Mouse (Mus musculus) kidney, adult 9 months (tissue): ENCODE data around the gene Larp1b.

Source experiments
- DNase-seq: peaks from one replicate; pipeline ENCODE4 v3.0.0; 2022

Gene Larp1b

GRCm38 (mm10) chr3:41030705-41031104 lies 81.1 kb downstream of the Larp1b start:
- DNase-seq = no peak

GRCm38 (mm10) chr3:41031286-41032210 lies 81.9 kb downstream of the Larp1b start:
- no peak for DNase-seq

DNA sequence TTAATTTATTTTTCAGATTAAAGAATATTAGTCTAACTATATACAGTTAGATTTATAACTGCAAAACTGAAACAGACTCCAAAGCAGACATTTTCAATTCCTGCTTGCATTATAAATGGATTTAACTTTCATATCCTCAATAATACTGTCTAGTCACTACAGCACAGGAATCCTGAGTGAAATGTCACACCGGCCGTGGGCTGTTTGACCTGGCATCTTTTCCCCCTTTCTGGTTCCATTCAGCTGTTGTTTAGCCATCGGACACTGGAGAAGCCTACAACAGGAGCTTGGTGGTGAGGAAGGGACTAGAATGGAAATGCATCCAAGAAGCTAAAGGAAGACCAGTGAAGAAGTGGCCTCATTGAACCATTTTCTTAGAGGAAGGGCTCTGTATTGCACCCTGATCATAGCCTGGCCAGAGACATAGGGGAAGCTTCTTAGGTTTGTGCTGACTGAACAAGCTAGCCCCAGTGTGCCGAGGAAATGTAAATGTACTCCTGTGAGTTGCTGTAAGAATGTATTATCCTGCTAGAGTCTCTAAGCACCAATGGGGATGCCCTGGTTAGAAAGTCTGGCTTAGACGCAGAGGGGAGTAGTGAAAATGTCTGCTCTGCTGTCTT lies 88.8 kb downstream of the Larp1b start:
- DNase-seq = no peak

GRCm38 (mm10) chr3:41041241-41041640 lies 91.6 kb downstream of the Larp1b start:
- peak; percentile 17 for DNase-seq

DNA sequence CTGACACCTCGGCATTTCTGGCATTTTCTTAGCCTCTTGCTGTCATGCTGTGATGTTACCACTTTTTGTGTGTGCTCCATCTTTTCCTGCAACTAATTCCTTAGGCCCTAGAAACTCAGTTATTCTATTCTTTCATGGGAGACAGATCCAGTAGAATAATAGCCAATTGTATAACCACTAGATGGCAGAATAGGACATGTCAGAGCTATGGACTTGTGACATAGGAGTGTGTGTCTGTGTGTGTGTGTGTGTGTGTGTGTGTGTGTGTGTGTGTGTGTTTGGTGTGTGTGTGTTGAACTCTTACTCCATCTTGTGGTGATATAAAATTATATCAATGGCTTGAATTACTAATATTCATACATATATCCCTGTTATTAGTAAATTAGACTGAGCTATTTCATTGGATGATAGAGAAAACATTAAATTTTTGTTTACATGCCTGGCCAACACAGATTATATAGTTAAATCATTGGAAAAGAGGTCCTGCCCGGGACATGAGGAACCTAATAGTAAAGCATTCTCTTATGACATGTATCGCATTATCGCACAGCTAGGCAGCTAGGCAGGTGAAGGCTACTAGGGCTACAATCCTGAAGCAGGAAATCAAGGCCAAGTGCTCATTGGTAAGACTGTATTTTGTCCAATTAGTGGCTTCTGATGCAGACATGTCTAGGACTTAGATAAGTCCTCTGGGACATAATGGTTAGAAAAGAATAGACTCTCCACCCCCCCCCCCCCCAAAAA lies 92.7 kb downstream of the Larp1b start:
- peak; percentile 44 for DNase-seq

DNA sequence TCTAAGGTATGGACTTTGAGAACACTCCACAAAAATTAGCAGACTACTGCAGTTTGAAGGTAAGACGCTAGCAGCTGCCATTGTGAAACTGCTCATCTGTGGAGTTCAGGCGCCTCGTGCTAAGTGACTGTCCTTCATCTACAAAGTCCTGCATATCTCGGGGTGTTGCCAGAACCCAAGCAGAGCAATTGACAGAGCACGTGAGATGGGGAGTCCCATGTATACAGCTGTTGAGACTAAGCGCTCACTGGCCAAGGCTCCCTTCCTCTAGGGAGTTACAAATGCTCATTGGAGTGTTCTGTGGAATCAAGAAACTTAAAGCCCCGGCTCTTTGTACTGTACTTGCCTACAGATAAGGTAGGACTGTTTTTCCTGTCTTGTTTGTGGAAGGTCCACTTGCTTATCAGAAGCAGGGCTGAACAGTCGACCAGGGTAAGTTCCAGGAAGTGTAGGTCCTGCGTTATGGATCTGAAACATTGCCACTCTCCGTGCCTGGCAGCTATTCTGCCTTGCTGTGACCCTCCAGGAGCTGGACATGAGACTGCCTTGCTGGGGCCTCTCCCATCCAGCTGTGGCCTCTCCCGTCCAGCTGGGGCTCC lies 94.2 kb downstream of the Larp1b start:
- no peak for DNase-seq

- DNase-seq = no peak
Measured at GRCm38 (mm10) chr3:41047838-41048237, 98.2 kb downstream of the Larp1b start.

DNA sequence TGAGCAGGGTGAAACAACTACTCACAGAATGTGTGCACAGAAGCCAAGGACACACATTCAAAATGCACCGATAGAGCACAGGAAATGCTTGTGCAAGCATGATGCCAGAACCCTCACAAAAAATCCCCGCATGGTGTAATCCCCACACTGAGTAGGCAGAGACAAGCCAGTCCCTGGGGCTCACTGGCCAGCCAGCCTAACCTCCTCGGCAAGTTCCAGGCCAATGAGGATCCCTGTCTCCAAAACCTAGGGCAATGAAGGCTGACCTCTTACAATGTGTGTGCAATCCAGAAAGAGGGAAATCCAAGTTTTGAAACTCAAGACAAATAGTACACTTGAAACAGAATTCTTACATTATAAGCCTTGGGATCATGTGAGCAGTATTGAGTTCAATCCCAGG lies 103.7 kb downstream of the Larp1b start:
- DNase-seq = no peak

- DNase-seq = no peak
Measured at GRCm38 (mm10) chr3:41058395-41058794, 108.8 kb downstream of the Larp1b start.

DNA sequence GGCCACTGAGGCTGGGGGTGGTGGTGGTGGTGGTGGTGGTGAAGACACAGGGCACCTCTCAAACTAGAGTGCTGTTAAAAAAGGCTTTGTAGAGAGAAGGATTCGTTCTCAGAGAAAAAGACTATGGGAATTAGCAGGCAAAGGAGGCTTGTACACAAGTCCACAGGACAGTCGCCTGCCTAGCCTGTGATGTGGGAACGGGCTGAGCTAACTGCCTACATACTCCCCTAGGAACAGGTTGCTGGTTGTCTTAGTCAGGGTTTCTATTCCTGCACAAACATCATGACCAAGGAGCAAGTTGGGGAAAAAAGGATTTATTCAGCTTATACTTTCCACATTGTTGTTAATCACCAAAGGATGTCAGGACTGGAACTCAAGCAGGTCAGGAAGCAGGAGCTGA lies 109.6 kb downstream of the Larp1b start:
- DNase-seq = no peak

DNA sequence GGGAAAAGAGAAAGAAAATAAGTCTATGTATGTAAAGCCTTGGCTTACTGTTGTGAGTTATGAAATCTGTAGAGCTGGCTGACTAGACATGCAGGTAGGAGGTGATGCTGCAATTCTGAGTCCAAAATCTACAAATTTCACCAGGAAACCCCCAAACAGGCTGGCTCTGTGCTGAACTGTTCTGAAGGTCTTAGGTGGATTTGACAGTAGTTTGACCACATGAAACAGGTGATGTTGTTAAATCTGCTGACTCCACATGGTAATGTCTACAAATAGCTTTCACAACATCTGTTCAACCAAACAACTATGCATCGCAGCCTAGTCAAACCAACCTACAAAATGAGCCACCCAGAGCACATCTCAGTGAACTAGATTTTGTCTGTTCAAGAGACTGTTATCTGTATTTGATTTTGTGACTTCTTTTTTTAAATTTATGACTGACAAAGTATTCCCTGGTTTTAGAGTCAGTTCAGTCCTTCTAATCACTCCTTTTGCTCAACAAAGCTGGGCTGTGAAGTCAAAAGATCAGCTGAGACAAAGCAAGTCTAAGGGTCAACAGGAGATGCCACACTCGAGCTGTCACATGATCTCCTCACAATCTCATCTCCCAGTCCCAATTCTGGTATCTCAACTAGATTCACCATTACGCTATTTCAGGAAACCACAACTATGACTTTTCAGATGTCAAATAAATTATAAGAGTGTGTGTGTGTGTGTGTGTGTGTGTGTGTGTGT lies 112.4 kb downstream of the Larp1b start:
- no peak for DNase-seq

DNA sequence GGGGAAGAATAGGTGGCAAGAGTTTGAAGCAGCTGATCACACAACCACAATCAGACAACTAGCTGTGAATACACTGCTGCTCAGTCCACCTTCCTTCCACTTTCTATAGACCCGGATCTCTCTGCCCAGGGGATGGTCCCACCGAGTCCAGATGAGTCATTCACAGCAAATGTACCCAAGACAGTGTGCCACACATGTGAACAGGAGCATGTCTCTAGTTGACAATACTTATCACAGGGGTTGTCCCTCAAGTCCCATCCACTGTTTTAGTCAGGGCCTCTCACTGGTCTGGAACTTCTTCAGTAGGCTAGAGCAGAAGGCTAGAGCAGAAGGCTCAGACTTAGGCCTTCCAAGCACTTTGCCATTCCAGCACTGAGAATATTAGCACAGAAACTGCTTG lies 113.1 kb downstream of the Larp1b start:
- DNase-seq = no peak

DNA sequence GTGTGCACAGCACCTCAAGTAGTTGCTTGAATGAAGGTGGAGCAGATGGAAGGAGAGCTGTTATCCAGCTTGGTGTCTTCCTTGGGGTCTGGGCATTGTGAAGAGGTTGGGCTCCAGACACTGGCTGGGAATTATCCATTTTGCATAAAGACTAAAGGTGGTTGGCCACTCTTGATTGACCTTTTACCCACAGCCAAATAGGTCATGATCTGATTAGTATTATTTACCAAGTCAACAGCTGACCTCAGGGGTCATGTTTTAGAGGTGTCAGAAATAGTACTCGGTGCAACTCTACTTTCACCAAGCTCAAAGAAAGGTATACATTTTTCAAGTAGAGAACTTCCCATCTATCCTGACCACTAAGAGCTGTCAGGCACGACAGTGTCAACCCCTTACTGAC lies 115.7 kb downstream of the Larp1b start:
- DNase-seq = no peak

DNA sequence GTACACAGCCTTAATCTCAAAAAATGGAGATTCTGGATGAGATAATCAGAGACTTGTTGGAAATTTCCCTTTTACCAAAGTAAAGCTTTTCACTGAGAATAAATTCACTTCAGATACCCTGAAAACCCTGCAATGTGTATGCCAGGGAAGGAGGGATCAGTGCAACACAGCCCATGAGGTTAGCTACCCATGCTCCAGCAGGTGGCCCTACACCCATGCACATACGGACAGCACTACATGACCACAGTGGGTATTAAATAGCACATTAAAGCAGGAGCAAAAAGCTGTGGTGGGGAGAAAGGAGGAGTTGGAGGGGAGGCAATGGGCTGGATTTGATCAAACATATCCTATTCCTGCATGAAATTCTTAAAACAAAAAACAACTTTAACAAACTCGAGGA lies 120.9 kb downstream of the Larp1b start:
- peak; percentile 26 for DNase-seq

- DNase-seq = no peak
Measured at GRCm38 (mm10) chr3:41075376-41075775, 125.7 kb downstream of the Larp1b start.

GRCm38 (mm10) chr3:41078673-41079072 lies 129.0 kb downstream of the Larp1b start:
- DNase-seq = no peak

DNA sequence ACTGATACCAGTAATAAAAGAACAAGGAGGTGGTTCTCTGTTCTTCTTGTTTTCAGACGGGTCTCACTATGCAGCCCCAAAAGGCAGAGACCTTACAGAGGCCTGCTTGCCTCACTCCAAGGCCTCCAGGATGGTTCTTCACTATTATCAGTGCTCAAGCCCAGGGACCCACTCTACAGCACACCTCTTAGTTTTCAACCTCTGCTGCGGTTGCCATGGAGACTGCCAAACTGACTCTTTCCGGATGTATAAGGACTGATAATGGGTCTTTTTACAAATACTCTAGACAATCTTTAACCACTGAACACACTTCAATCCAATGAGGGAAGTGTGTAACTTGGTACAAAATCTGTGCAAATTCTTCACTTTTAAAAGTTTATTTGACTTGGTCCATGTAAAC lies 131.1 kb downstream of the Larp1b start:
- DNase-seq = no peak

GRCm38 (mm10) chr3:41081474-41082301 lies 132.1 kb downstream of the Larp1b start:
- peak; percentile 42 for DNase-seq

DNA sequence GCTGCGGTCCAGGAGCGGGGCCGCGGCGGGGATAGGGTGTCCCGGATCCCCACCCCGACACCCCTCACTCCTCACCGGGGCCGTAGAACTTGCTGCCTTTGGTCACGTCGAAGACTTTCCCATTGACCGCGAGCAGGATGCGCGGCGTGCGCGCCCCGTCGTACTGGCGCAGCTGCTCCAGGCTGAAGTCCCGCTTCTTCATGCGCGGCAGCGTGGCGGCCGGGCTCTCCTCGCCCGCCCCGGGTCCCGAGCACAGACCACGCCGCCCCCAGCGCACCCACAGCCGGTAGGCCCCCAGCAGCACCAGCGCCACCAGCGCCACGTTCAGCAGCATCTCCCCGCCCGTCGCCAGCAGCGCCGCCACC lies 132.9 kb downstream of the Larp1b start:
- DNase-seq = no peak

- peak; percentile 99 for DNase-seq
Measured at GRCm38 (mm10) chr3:41082885-41083789, 133.5 kb downstream of the Larp1b start, which contains the start of gene Pgrmc2. Gene Pgrmc2 (minus strand): TSS chr3:41083046.

- no peak for DNase-seq
Measured at GRCm38 (mm10) chr3:41083790-41084112, 134.1 kb downstream of the Larp1b start.
